Mouse (Mus musculus): ENCODE results near the gene Tll2. TPM values are rescaled to one million over a fixed set of nuclear protein-coding genes. Genes with fewer than 3 reads are reported as not detected.

The Tll2 gene
- polyA plus RNA-seq (2012; rRNA removed; ENCODE audit: low replicate concordance): 0.03 TPM in 1 of 2 replicates, not detected in the other

GRCm38 (mm10) chr19:41206811-41207344 lies at the start of gene Tll2:
Tll2 (minus strand) TSS chr19:41206835.

GRCm38 (mm10) chr19:41076906-41077305 lies 129.7 kb downstream of the Tll2 start, which contains the start of gene Opalin:
Opalin (minus strand) TSS chr19:41077113.

Other genes starting within 250 kb of the Tll2 start
- 13.2 and 20.3 TPM in 2 replicates for gene Blnk, start 212.3 kb downstream of the Tll2 start, polyA plus RNA-seq (2012; rRNA removed; ENCODE audit: low replicate concordance)
- 0.45 and 0.91 TPM in 2 replicates for gene Dntt, start 177.6 kb downstream of the Tll2 start, polyA plus RNA-seq (2012; rRNA removed; ENCODE audit: low replicate concordance)
- gene Opalin, start 129.7 kb downstream of the Tll2 start, polyA plus RNA-seq (2012; rRNA removed; ENCODE audit: low replicate concordance): not detected in 2 replicates
- 33.0 and 57.0 TPM in 2 replicates for gene Tm9sf3, start 57.2 kb upstream of the Tll2 start, polyA plus RNA-seq (2012; rRNA removed; ENCODE audit: low replicate concordance)
- 18.4 and 19.9 TPM in 2 replicates for gene Pik3ap1, start 178.3 kb upstream of the Tll2 start, polyA plus RNA-seq (2012; rRNA removed; ENCODE audit: low replicate concordance)